Mouse (Mus musculus): ENCODE measurements around the gene Htr2b. TPM values are rescaled to one million over a fixed set of nuclear protein-coding genes. Genes with fewer than 3 reads are reported as not detected.

The Htr2b gene
- 2.0 and 2.3 TPM in 2 replicates for polyA plus RNA-seq (2015; fragmentation: Nextera tagmentation; extraction: Ambion mirVana)

DNA sequence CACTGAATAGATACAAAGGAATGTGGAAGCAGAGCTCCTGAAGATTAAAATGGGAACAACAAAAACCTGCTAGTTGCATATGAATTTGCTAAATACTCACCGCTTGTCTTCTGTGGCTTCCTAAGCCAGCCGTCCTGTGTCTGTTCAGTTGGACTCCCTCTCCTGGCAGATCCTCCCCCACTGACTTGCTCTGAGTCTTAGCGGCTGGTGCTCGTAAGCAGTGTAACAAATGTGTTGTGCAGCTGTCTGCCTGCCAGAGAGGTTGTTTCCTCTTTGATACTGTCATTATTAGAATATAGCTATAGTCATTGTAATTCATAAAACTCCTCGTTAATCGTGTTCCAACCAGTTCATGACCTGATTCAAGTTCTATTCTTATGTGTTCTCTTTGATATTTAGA is at the start of gene Htr2b:
Htr2b (minus strand) TSS at position 192 of the 400 bp plus-strand sequence.
- H3K4me3 ChIP-seq (replicated peaks): no peak within 1 kb of the TSS
- ATAC-seq: peak; percentile 77; the same call in 1 of the 2 replicates

DNA sequence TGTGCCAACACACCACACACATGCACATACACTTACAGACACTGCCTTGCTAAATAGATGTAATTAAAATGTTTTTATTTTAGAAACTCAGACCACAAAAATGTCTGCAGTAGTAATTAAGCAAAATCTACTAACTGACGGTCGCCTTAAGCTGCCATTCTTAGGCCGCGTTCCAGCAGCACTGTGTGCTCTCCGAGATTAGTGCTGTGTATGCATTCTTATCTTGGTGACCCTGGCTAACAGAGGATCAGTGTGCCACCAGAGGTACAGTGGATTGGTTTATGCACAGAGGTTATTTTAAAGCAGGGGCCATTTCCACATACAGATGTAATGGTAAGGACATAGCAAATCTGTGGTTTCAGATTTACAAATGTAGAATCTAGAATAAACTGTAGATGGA is 49.3 kb upstream of the Htr2b start:
- ATAC-seq: no peak; the same call in 1 of the 2 replicates

More for the DNA sequence above, at the start of gene Htr2b:
- H3K9me3 ChIP-seq: no peaks in the 10 kb centered on the region
- 41% methylated on average over 6 of the region's 6 CpGs for WGBS
- H3K36me3 ChIP-seq: no peaks in the 10 kb centered on the region
- no peak within 1 kb of the TSS for H3K9ac ChIP-seq
- H3K27me3 ChIP-seq (replicated peaks): no peaks in the 10 kb centered on the region
- no peak within 1 kb of the TSS for H3K4me2 ChIP-seq (replicated peaks)
- H3K27ac ChIP-seq: no peak within 1 kb of the TSS
- H3K4me1 ChIP-seq (replicated peaks): no peaks in the 10 kb centered on the region

GRCm38 (mm10) chr1:86160479-86160878 is 48.7 kb upstream of the Htr2b start:
- Histone ChIP-seq H3K36me3 (peaks cover 12% of the 10 kb centered on the region), H3K4me2 (replicated peaks) (no peak overlapping the region), H3K9me3 (no peaks in the 10 kb centered on the region), H3K9ac (no peak overlapping the region), H3K4me1 (replicated peaks) (peaks cover 3% of the 10 kb centered on the region; the same call in 1 of the 2 replicates), H3K4me3 (replicated peaks) (no peak overlapping the region), H3K27me3 (replicated peaks) (no peaks in the 10 kb centered on the region), H3K27ac (no peak overlapping the region)
- 95% methylated on average over 5 of the region's 5 CpGs for WGBS
- ATAC-seq: peak; percentile 63; the same call in 1 of the 2 replicates

More for the DNA sequence above, 49.3 kb upstream of the Htr2b start:
- Histone ChIP-seq H3K36me3 (peaks cover 12% of the 10 kb centered on the region), H3K27me3 (replicated peaks) (no peaks in the 10 kb centered on the region), H3K4me1 (replicated peaks) (no peaks in the 10 kb centered on the region), H3K4me2 (replicated peaks) (no peak overlapping the region), H3K4me3 (replicated peaks) (no peak overlapping the region), H3K9ac (no peak overlapping the region), H3K9me3 (no peaks in the 10 kb centered on the region), H3K27ac (no peak overlapping the region)
- WGBS: 90% methylated on average over 5 of the region's 5 CpGs

- 91% methylated on average over 6 of the region's 6 CpGs for WGBS
- H3K4me3 ChIP-seq (replicated peaks): no peak overlapping the region
- peaks cover 7% of the 10 kb centered on the region for H3K4me1 ChIP-seq (replicated peaks)
- no peaks in the 10 kb centered on the region for H3K27me3 ChIP-seq (replicated peaks)
- no peak for ATAC-seq
- H3K27ac ChIP-seq: no peak overlapping the region
- no peak overlapping the region for H3K4me2 ChIP-seq (replicated peaks)
- H3K36me3 ChIP-seq: peaks cover 12% of the 10 kb centered on the region
- no peak overlapping the region for H3K9ac ChIP-seq
- H3K9me3 ChIP-seq: no peaks in the 10 kb centered on the region
These were observed 48.3 kb upstream of the Htr2b start for GRCm38 (mm10) chr1:86160059-86160458.

DNA sequence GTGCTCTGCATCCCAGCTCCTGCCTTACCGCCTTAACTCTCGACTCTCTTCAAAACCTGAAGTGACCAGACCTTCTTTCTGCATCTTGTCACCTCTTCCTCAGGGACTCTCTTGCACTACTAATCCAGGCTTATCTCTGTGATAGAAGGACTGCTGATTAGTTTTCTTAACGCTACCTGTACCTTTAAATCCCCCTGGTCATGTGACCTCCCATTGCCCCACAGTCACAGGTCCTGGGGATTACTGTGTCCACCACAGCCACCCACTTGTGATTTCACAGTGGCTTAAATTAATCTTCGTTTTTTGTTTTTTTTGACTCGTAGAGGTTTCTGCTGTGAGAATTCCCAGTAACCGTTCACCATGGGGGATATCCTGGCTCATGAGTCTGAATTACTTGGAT is 44.8 kb upstream of the Htr2b start:
- 85% methylated on average over 6 of the region's 6 CpGs for WGBS

DNA sequence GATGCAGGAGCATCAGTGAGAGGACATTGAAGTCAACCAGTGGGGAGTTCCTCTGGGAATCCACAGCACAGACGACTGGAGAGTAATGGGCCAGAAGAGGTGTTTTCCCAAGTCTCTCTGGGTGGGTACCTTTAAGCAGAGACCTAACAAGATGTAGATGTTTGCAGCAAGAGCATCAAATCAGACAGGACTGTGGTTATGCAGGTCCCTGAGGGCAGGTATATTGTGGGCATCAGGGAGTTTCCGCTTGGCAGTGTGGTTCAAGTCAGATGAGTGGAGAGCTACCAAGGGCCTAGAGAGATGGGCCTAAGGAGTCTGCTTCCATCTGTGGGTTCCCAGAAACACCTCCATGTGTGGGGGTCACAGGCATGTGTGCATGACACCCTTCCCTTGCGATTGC is 44.3 kb upstream of the Htr2b start:
- Histone ChIP-seq H3K9ac (no peak overlapping the region), H3K36me3 (peaks cover 6% of the 10 kb centered on the region; the same call in 1 of the 2 replicates), H3K27ac (no peak overlapping the region), H3K4me3 (replicated peaks) (no peak overlapping the region), H3K4me1 (replicated peaks) (peaks cover 10% of the 10 kb centered on the region), H3K9me3 (no peaks in the 10 kb centered on the region), H3K4me2 (replicated peaks) (no peak overlapping the region), H3K27me3 (replicated peaks) (no peaks in the 10 kb centered on the region)
- 75% methylated on average over 3 of the region's 3 CpGs for WGBS
- ATAC-seq: no peak

More for the DNA sequence above, 44.8 kb upstream of the Htr2b start:
- Histone ChIP-seq H3K4me1 (replicated peaks) (peaks cover 10% of the 10 kb centered on the region), H3K9ac (no peak overlapping the region), H3K4me3 (replicated peaks) (no peak overlapping the region), H3K36me3 (peaks cover 11% of the 10 kb centered on the region), H3K27me3 (replicated peaks) (no peaks in the 10 kb centered on the region), H3K9me3 (no peaks in the 10 kb centered on the region), H3K4me2 (replicated peaks) (no peak overlapping the region), H3K27ac (no peak overlapping the region)
- ATAC-seq: no peak

DNA sequence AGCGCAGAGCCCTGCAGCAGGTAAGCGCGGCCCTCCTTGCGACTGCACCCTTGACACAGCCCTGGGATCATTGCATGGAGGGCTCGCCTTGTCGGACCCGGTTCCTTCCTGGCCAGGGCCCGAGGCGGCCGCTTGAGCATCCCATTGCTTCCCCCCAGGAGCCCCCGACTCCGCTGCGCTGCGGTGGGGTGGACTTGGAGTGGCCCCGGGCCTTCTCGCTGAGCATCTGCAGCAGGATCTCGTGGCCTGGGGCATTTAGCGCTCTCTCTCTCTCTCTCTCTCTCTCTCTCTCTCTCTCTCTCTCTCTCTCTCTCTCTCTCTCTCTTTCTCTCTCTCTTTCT is 43.0 kb upstream of the Htr2b start:
- under 1% methylated on average over 18 of the region's 18 CpGs for WGBS

DNA sequence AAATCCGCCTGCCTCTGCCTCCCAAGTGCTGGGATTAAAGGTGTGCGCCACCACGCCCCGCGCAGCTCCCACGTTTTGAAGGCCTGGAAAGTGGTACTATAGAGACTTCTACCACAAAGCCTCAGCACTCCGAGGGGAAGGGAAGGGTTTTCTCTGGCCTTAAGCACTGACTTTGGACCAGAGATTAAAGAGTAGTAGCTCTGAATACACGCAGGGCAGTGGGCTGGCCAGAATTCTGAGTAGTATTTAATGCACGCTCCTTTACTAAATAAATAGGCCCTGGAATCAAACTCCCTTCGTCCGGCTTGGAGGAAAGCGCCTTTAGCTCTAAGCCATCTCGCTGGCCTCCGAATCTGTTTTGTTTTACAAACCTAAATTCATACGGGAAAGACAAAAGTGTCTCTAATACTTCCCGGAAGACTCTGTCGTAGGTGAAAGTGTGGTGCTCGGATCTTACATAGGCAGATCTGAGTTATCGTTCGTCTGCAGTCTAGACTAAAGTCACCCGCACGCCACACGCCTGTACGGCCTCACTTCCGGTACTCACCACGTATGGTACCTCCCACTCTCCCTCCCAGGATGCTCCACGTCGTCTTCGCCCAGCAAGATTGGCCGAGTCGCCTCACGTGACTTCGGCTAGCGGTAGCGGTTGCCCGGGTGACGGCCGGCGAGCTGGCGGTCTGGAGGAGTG is 42.5 kb upstream of the Htr2b start, which contains the start of gene Armc9:
Armc9 (plus strand) TSS at position 648 of the 691 bp plus-strand sequence.
- Histone ChIP-seq H3K27me3 (replicated peaks) (no peaks in the 10 kb centered on the region), H3K4me3 (replicated peaks) (peak within 1 kb of the TSS; percentile 64), H3K9ac (peak within 1 kb of the TSS; percentile 62), H3K4me2 (replicated peaks) (peak within 1 kb of the TSS; percentile 81), H3K9me3 (no peaks in the 10 kb centered on the region), H3K4me1 (replicated peaks) (peaks cover 10% of the 10 kb centered on the region), H3K27ac (peak within 1 kb of the TSS; percentile 84), H3K36me3 (no peaks in the 10 kb centered on the region)
- WGBS: 3% methylated on average over 40 of the region's 40 CpGs
- peak; percentile 99 for ATAC-seq

More for the DNA sequence above, 43.0 kb upstream of the Htr2b start:
- H3K27me3 ChIP-seq (replicated peaks): no peaks in the 10 kb centered on the region
- peak overlapping the region; percentile 80 for H3K4me2 ChIP-seq (replicated peaks)
- H3K4me3 ChIP-seq (replicated peaks): peak overlapping the region; percentile 64
- ATAC-seq: no peak
- H3K9me3 ChIP-seq: no peaks in the 10 kb centered on the region
- H3K9ac ChIP-seq: peak overlapping the region; percentile 62
- H3K36me3 ChIP-seq: no peaks in the 10 kb centered on the region
- peaks cover 10% of the 10 kb centered on the region for H3K4me1 ChIP-seq (replicated peaks)
- H3K27ac ChIP-seq: no peak overlapping the region

- no peak overlapping the region for H3K9ac ChIP-seq
- H3K9me3 ChIP-seq: no peaks in the 10 kb centered on the region
- H3K4me2 ChIP-seq (replicated peaks): no peak overlapping the region
- H3K27me3 ChIP-seq (replicated peaks): no peaks in the 10 kb centered on the region
- WGBS: 88% methylated on average over 1 of the region's 1 CpGs
- peaks cover 10% of the 10 kb centered on the region for H3K4me1 ChIP-seq (replicated peaks)
- H3K4me3 ChIP-seq (replicated peaks): no peak overlapping the region
- H3K27ac ChIP-seq: no peak overlapping the region
- no peaks in the 10 kb centered on the region for H3K36me3 ChIP-seq
- no peak for ATAC-seq
These were observed 40.8 kb upstream of the Htr2b start for GRCm38 (mm10) chr1:86152618-86153017.

DNA sequence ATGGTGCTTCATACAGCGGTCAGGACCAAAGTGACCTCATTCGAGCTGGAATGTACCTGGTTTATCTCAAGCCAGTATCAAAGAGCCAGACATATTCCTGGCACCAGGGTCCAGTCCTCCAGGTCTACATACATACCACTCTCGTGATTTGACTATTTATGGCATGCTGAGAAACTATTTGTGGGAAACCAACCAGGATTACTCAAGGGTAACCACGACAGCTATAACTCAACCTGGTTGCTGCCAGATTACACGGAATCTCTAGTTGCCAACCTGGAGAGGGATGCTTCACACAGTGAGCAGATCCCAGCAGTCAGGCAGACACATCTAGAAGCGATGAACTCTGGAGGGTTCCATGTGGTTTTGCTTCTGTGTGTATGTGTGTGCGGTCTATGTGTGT is 39.6 kb upstream of the Htr2b start:
- H3K27ac ChIP-seq: no peak overlapping the region
- WGBS: 71% methylated on average over 7 of the region's 7 CpGs
- H3K9ac ChIP-seq: no peak overlapping the region
- no peak overlapping the region for H3K4me3 ChIP-seq (replicated peaks)
- no peak overlapping the region for H3K4me2 ChIP-seq (replicated peaks)
- no peaks in the 10 kb centered on the region for H3K9me3 ChIP-seq
- ATAC-seq: no peak
- no peaks in the 10 kb centered on the region for H3K27me3 ChIP-seq (replicated peaks)
- H3K36me3 ChIP-seq: no peaks in the 10 kb centered on the region
- peaks cover 10% of the 10 kb centered on the region for H3K4me1 ChIP-seq (replicated peaks)

GRCm38 (mm10) chr1:86150929-86151328 is 39.2 kb upstream of the Htr2b start:
- ATAC-seq: no peak
- H3K4me2 ChIP-seq (replicated peaks): no peak overlapping the region
- H3K4me1 ChIP-seq (replicated peaks): peaks cover 10% of the 10 kb centered on the region
- no peaks in the 10 kb centered on the region for H3K36me3 ChIP-seq
- no peak overlapping the region for H3K27ac ChIP-seq
- WGBS: 78% methylated on average over 6 of the region's 6 CpGs
- no peak overlapping the region for H3K4me3 ChIP-seq (replicated peaks)
- no peak overlapping the region for H3K9ac ChIP-seq
- no peaks in the 10 kb centered on the region for H3K27me3 ChIP-seq (replicated peaks)
- H3K9me3 ChIP-seq: no peaks in the 10 kb centered on the region

DNA sequence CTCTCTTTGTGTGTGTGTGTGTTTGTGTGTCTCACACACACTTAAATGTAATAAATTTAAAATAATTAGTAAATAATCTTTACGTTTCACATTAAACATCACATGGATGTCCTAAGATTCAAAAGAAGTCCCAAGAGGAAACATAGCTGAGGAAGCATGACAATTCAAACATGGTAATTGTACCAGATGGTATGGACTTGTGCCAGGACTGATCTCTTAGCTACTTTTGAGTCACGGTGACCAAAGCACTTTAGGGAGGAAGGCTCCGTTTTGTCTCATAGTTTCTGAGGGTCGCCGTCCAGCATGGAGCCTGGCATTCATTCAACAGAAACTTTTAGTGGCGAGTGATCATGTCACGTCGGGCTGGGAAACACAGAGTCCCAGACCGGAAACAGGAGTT is 36.4 kb upstream of the Htr2b start:
- Histone ChIP-seq H3K9me3 (no peaks in the 10 kb centered on the region), H3K27ac (no peak overlapping the region), H3K4me1 (replicated peaks) (no peaks in the 10 kb centered on the region), H3K4me2 (replicated peaks) (no peak overlapping the region), H3K36me3 (no peaks in the 10 kb centered on the region), H3K4me3 (replicated peaks) (no peak overlapping the region), H3K27me3 (replicated peaks) (no peaks in the 10 kb centered on the region), H3K9ac (no peak overlapping the region)
- ATAC-seq: no peak
- 75% methylated on average over 9 of the region's 9 CpGs for WGBS

GRCm38 (mm10) chr1:86147557-86147956 is 35.8 kb upstream of the Htr2b start:
- ATAC-seq: no peak
- Histone ChIP-seq H3K9me3 (no peaks in the 10 kb centered on the region), H3K36me3 (no peaks in the 10 kb centered on the region), H3K4me2 (replicated peaks) (no peak overlapping the region), H3K4me3 (replicated peaks) (no peak overlapping the region), H3K27me3 (replicated peaks) (no peaks in the 10 kb centered on the region), H3K9ac (no peak overlapping the region), H3K4me1 (replicated peaks) (no peaks in the 10 kb centered on the region), H3K27ac (no peak overlapping the region)
- WGBS: 66% methylated on average over 5 of the region's 5 CpGs
